Mouse (Mus musculus) CH12.LX (cell line): Measurements from ENCODE around the gene Ube4b.

Experiments
- CTCF ChIP-seq, 2 experiments: IDR thresholded peaks in 1 of 2; conservative IDR thresholded peaks in 1 of 2; 2 replicates each; pipeline ENCODE4 v1.5.1; 2011 to 2012; ENCODE audit warnings: low read depth in 2 of 2, low read length in 2 of 2, improper control_type of control experiment in 1 of 2, inconsistent platforms in 1 of 2, mild to moderate bottlenecking in 1 of 2, moderate library complexity in 1 of 2
- EP300 ChIP-seq: IDR thresholded peaks from 2 replicates; pipeline ENCODE4 v1.6.1; 2011; ENCODE audit warnings: low read length, improper control_type of control experiment
- KAT2A ChIP-seq: IDR thresholded peaks from 2 replicates; pipeline ENCODE4 v1.6.1; 2012; ENCODE audit warnings: low read length, improper control_type of control experiment, inconsistent platforms; ENCODE audit not compliant: insufficient replicate concordance
- MAX ChIP-seq: IDR thresholded peaks from 2 replicates; pipeline ENCODE4 v1.6.1; 2011; ENCODE audit warnings: low read length, improper control_type of control experiment
- POLR2A ChIP-seq: IDR thresholded peaks from 2 replicates; pipeline ENCODE4 v1.6.1; 2011; ENCODE audit warnings: low read depth, mild to moderate bottlenecking, improper control_type of control experiment, low read length
- POLR2AphosphoS2 ChIP-seq: IDR thresholded peaks from 2 replicates; pipeline ENCODE4 v1.6.1; 2011; ENCODE audit warnings: low read depth, low read length, improper control_type of control experiment
- SMC3 ChIP-seq: IDR thresholded peaks from 2 replicates; pipeline ENCODE4 v1.6.1; 2011; ENCODE audit warnings: low read depth, low read length, improper control_type of control experiment
- USF1 ChIP-seq: IDR thresholded peaks from 2 replicates; pipeline ENCODE4 v1.6.1; 2014; ENCODE audit warnings: low read depth, mild to moderate bottlenecking, inconsistent platforms, low read length, improper control_type of control experiment
- ZNF384 ChIP-seq: IDR thresholded peaks from 2 replicates; pipeline ENCODE4 v1.6.1; 2012; ENCODE audit warnings: low read depth, low read length, improper control_type of control experiment, inconsistent platforms

DNA sequence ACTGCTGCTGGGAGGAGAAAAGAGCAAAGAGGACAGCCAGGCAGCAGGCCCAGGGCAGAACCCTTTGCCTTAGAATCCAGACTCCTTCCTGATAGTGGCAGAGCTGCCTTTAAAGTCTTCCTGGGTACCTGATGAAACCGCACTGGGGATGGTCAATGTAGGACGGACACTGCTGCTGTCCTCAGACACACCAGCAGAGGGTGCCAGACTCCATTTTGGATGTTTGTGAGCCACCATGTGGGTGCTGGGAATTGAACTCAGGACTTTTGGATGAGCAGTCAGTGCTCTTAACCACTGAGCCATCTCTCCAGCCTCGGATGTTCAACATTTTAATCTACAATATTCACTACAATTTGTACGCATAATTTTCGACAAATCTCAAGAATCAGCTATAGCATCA lies 96.1 kb downstream of the Ube4b start:
- no peak for TF ChIP-seq ZNF384
- TF ChIP-seq EP300: no peak
- peak in 1 of 2 experiments; percentile 24; a peak in 2 of 4 replicates for TF ChIP-seq CTCF (conservative IDR thresholded peaks at IDR 0.05 in 1 of 2, IDR thresholded peaks at IDR 0.05 in 1 of 2; ENCODE audit: low read depth in 2 of 2, low read length in 2 of 2)
- no peak for TF ChIP-seq USF1
- TF ChIP-seq SMC3: no peak
- no peak for TF ChIP-seq MAX
- TF ChIP-seq POLR2A: no peak
- TF ChIP-seq KAT2A: no peak
- TF ChIP-seq POLR2AphosphoS2: no peak
